Mouse (Mus musculus): ENCODE measurements around the gene Dock9.

GRCm38 (mm10) chr14:121534501-121534900 lies 263.1 kb downstream of the Dock9 start:
- TF ChIP-seq CTCF (IDR thresholded peaks at IDR 0.05; ENCODE audit: low read depth) (no peak), EP300 (optimal IDR thresholded peaks at IDR 0.05) (no peak)

Measured in stomach, postnatal 0 days (tissue).